9 mouse cellular contexts compared by ENCODE assay signal in genomic region chr6:93395296-93395695, GRCm38 (mm10).
DNase-seq lines count a peak whose midpoint lies in the region; ATAC-seq lines count a peak whose summit lies in the region.
"Had no signal": no experiment of that assay in that cellular context is flagged by ENCODE, and none has a peak within 500 bp of the region (broad histone marks: within the 10 kb centered on the region; RNA-seq: fewer than 3 reads in every experiment).

No protein-coding gene starts in this region.

- 42% methylated on average over 6 of the region's 6 CpGs for WGBS in embryonic facial prominence, embryonic 14.5 days
- WGBS in embryonic facial prominence, embryonic 10.5 days = 74% methylated on average over 6 of the region's 6 CpGs
- WGBS in neural tube, embryonic 11.5 days = 53% methylated on average over 6 of the region's 6 CpGs
- WGBS in intestine, embryonic 15.5 days = 52% methylated on average over 6 of the region's 6 CpGs

- no peaks in the 10 kb centered on the region for H3K27me3 ChIP-seq in embryonic facial prominence, embryonic 14.5 days (replicated peaks; ENCODE audit: control insufficient read depth, insufficient read depth, low read length)
- H3K27me3 ChIP-seq in embryonic facial prominence, embryonic 10.5 days (replicated peaks; ENCODE audit: low read depth, poor library complexity, severe bottlenecking) = no peaks in the 10 kb centered on the region
- no peaks in the 10 kb centered on the region for H3K27me3 ChIP-seq in neural tube, embryonic 11.5 days (ENCODE audit: control insufficient read depth, insufficient read depth, low read length)
- no peaks in the 10 kb centered on the region for H3K27me3 ChIP-seq in intestine, embryonic 15.5 days (replicated peaks)
- H3K27me3 ChIP-seq: midbrain, embryonic 12.5 days had no signal

- peaks cover 3% of the 10 kb centered on the region; the same call in 1 of the 2 replicates for H3K4me1 ChIP-seq in embryonic facial prominence, embryonic 14.5 days (ENCODE audit: control insufficient read depth, insufficient read depth, low read length)
- 0 out of 2 replicates have a peak, but pooled peaks cover 2% of the 10 kb centered on the region for H3K4me1 ChIP-seq in embryonic facial prominence, embryonic 10.5 days
- peaks cover 7% of the 10 kb centered on the region; the same call in 1 of the 2 replicates for H3K4me1 ChIP-seq in neural tube, embryonic 11.5 days (ENCODE audit: control insufficient read depth, insufficient read depth, low read length)
- H3K4me1 ChIP-seq in intestine, embryonic 15.5 days (replicated peaks) = no peaks in the 10 kb centered on the region

- H3K4me2 ChIP-seq in embryonic facial prominence, embryonic 14.5 days (ENCODE audit: low read depth, low read length) = no peak overlapping the region
- H3K4me2 ChIP-seq in neural tube, embryonic 11.5 days (ENCODE audit: low read depth) = no peak overlapping the region
- no peak overlapping the region for H3K4me2 ChIP-seq in intestine, embryonic 15.5 days (replicated peaks)
- H3K4me2 ChIP-seq: midbrain, embryonic 12.5 days had no signal

- ATAC-seq in embryonic facial prominence, embryonic 14.5 days (ENCODE audit: low read depth) = no peak
- 0 out of 2 replicates have a peak, but pooled peaks have one; percentile 20 for ATAC-seq in neural tube, embryonic 11.5 days (ENCODE audit: insufficient read depth, low FRiP score, low TSS enrichment)
- ATAC-seq in intestine, embryonic 15.5 days = no peak

- no peaks in the 10 kb centered on the region for H3K36me3 ChIP-seq in embryonic facial prominence, embryonic 14.5 days (ENCODE audit: control insufficient read depth, insufficient read depth, low read length)
- H3K36me3 ChIP-seq in embryonic facial prominence, embryonic 10.5 days (replicated peaks) = no peaks in the 10 kb centered on the region
- no peaks in the 10 kb centered on the region for H3K36me3 ChIP-seq in neural tube, embryonic 11.5 days (ENCODE audit: control insufficient read depth, insufficient read depth, low read length)
- H3K36me3 ChIP-seq in intestine, embryonic 15.5 days = no peaks in the 10 kb centered on the region
- H3K36me3 ChIP-seq: midbrain, embryonic 12.5 days had no signal

- no peak overlapping the region for H3K27ac ChIP-seq in embryonic facial prominence, embryonic 14.5 days (replicated peaks; ENCODE audit: low read depth, low read length)
- H3K27ac ChIP-seq in embryonic facial prominence, embryonic 10.5 days (replicated peaks) = no peak overlapping the region
- H3K27ac ChIP-seq in neural tube, embryonic 11.5 days (ENCODE audit: low read depth, low read length) = no peak overlapping the region
- H3K27ac ChIP-seq in intestine, embryonic 15.5 days = no peak overlapping the region
- H3K27ac ChIP-seq: midbrain, embryonic 12.5 days had no signal

- no peaks in the 10 kb centered on the region for H3K9me3 ChIP-seq in embryonic facial prominence, embryonic 14.5 days (ENCODE audit: control insufficient read depth, low read length)
- H3K9me3 ChIP-seq in embryonic facial prominence, embryonic 10.5 days = no peaks in the 10 kb centered on the region
- no peaks in the 10 kb centered on the region for H3K9me3 ChIP-seq in neural tube, embryonic 11.5 days (ENCODE audit: control insufficient read depth, low read length)
- H3K9me3 ChIP-seq in intestine, embryonic 15.5 days = no peaks in the 10 kb centered on the region
- H3K9me3 ChIP-seq: midbrain, embryonic 12.5 days had no signal

- no peak overlapping the region for H3K9ac ChIP-seq in embryonic facial prominence, embryonic 14.5 days (ENCODE audit: low read depth, low read length)
- H3K9ac ChIP-seq in neural tube, embryonic 11.5 days (ENCODE audit: low read length) = no peak overlapping the region
- H3K9ac ChIP-seq in intestine, embryonic 15.5 days = no peak overlapping the region
- H3K9ac ChIP-seq: midbrain, embryonic 12.5 days had no signal

- H3K4me3 ChIP-seq in embryonic facial prominence, embryonic 14.5 days (ENCODE audit: low read depth, low read length) = no peak overlapping the region
- no peak overlapping the region for H3K4me3 ChIP-seq in embryonic facial prominence, embryonic 10.5 days
- no peak overlapping the region for H3K4me3 ChIP-seq in neural tube, embryonic 11.5 days (ENCODE audit: low read depth, low read length)
- no peak overlapping the region for H3K4me3 ChIP-seq in intestine, embryonic 15.5 days (replicated peaks)
- H3K4me3 ChIP-seq: midbrain, embryonic 12.5 days had no signal

- peak; percentile 34 for DNase-seq in embryonic facial prominence, embryonic 14.5 days (ENCODE audit: low spot score)
- DNase-seq in embryonic facial prominence, embryonic 10.5 days (ENCODE audit: low spot score) = no peak
- DNase-seq in neural tube, embryonic 11.5 days (ENCODE audit: low spot score) = no peak
- DNase-seq in neural tube, embryonic 10.5 days (ENCODE audit: extremely low spot score, low spot score) = no peak
- DNase-seq in kidney, postnatal 36 days = peak; percentile 26 to 63
- DNase-seq in right cerebral cortex, postnatal 10 days (ENCODE audit: low spot score in 2 of 2) = peak; percentile 70 to 71
- no peak for DNase-seq in spleen, postnatal 10 days (ENCODE audit: low spot score in 2 of 2)

Comparison
In these comparisons a context has a peak if more than half of its experiments do, and no peak if none do; other contexts are left out.
1. DNase-seq: peak in embryonic facial prominence, embryonic 14.5 days (single experiment), kidney, postnatal 36 days (2 of 2) and right cerebral cortex, postnatal 10 days (2 of 2); none in embryonic facial prominence, embryonic 10.5 days (single experiment), neural tube, embryonic 11.5 days (single experiment), neural tube, embryonic 10.5 days (single experiment) and spleen, postnatal 10 days (0 of 2).